Mouse (Mus musculus) liver, adult 2 months (tissue): ENCODE results near the gene Gpatch2. TPM values are rescaled to one million over a fixed set of nuclear protein-coding genes. Genes with fewer than 3 reads are reported as not detected.

Experiments used
- DNase-seq: peaks from one replicate; pipeline ENCODE4 v3.0.0-alpha.2; 2011; ENCODE audit warnings: low read depth, low spot score; ENCODE audit errors: extremely low read depth
- H3K27ac ChIP-seq: fragments of 200-500 bp; replicated peaks from 2 replicates; pipeline ENCODE4 v1.5.1; 2012; ENCODE audit warnings: low read depth, mild to moderate bottlenecking, control low read depth, inconsistent platforms, low read length; ENCODE audit not compliant: insufficient read depth
- H3K27me3 ChIP-seq: fragments of 200-500 bp; 2 replicates; pipeline ENCODE4 v1.6.1; 2012; ENCODE audit warnings: mild to moderate bottlenecking, moderate library complexity, low read length, inconsistent platforms; ENCODE audit not compliant: control insufficient read depth, insufficient read depth
- H3K36me3 ChIP-seq: fragments of 200-500 bp; 2 replicates; pipeline ENCODE4 v1.6.1; 2012; ENCODE audit warnings: low read length, inconsistent platforms; ENCODE audit not compliant: control insufficient read depth, insufficient read depth
- H3K4me1 ChIP-seq: fragments of 200-500 bp; 2 replicates; pipeline ENCODE4 v1.6.1; 2011; ENCODE audit warnings: low read length; ENCODE audit not compliant: control insufficient read depth, insufficient read depth
- H3K4me3 ChIP-seq: fragments of 200-500 bp; 2 replicates; pipeline ENCODE4 v1.5.1; 2011; ENCODE audit warnings: low read depth, mild to moderate bottlenecking, control low read depth, low read length, moderate library complexity; ENCODE audit not compliant: insufficient read depth
- H3K79me2 ChIP-seq: fragments of 200-500 bp; 2 replicates; pipeline ENCODE4 v1.6.1; 2012; ENCODE audit warnings: inconsistent platforms, mild to moderate bottlenecking, low read length, moderate library complexity; ENCODE audit not compliant: control insufficient read depth, insufficient read depth
- H3K9ac ChIP-seq: fragments of 200-500 bp; 2 replicates; pipeline ENCODE4 v1.6.1; 2012; ENCODE audit warnings: low read depth, mild to moderate bottlenecking, control low read depth, inconsistent platforms, low read length
- CTCF ChIP-seq: fragments of 200-500 bp; IDR thresholded peaks from 2 replicates; pipeline ENCODE4 v1.5.1; 2011; ENCODE audit warnings: low read depth, low read length, control low read depth
- POLR2A ChIP-seq: fragments of 200-500 bp; IDR thresholded peaks from 2 replicates; pipeline ENCODE4 v1.6.1; 2011; ENCODE audit warnings: low read length, control low read depth; ENCODE audit not compliant: insufficient read depth; ENCODE audit errors: extremely low read depth
- WGBS: fragments of 180-500 bp; shearing (Covaris S2); methylation state at CpG from one replicate; pipeline ENCODE4 v1.1.7; 2018; 5-methylcytosine and 5-hydroxymethylcytosine counted together
- polyA plus RNA-seq: library from polyadenylated mRNA; depleted of rRNA; stranded (reverse); fragments of >200 nt; gene quantifications from 2 replicates; pipeline ENCODE4 v1.2.3, GENCODE M21; 2012
- total RNA-seq: library from RNA; depleted of rRNA; stranded (reverse); fragments of >200 nt; gene quantifications from 2 replicates; pipeline ENCODE4 v1.2.3, GENCODE M21; 2014

Gene Gpatch2
- total and polyA plus RNA-seq, 2 experiments = 7.1 to 15.9 TPM

DNA sequence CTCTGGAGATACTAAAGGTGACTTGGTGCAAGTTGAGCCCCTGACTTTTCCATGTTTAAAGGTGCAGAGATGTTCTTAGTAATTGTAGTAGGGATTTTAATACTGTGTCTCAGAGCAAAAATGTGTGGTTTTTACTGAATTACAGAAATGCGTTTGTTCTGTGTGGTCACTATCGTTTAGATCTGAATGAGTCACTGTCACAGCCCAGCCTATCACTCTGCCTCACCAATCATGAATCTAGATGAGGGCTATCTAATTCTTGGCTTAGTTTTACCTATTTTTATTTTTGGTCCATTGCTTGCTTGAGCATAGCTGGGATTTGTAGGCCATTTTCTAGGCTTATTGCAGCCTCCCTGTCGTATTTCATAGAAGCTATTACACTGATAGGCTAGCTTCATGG, 19.9 kb downstream of the Gpatch2 start:
- TF ChIP-seq CTCF (no peak), POLR2A (no peak)
- Histone ChIP-seq H3K79me2 (no peaks in the 10 kb centered on the region; the same call in 1 of the 2 replicates), H3K4me3 (no peak overlapping the region), H3K4me1 (peaks cover 10% of the 10 kb centered on the region; the same call in 1 of the 2 replicates), H3K9ac (no peak overlapping the region), H3K27me3 (no peaks in the 10 kb centered on the region), H3K36me3 (peaks cover 20% of the 10 kb centered on the region), H3K27ac (no peak overlapping the region)
- DNase-seq = no peak
- 92% methylated on average over 3 of the region's 3 CpGs for WGBS

DNA sequence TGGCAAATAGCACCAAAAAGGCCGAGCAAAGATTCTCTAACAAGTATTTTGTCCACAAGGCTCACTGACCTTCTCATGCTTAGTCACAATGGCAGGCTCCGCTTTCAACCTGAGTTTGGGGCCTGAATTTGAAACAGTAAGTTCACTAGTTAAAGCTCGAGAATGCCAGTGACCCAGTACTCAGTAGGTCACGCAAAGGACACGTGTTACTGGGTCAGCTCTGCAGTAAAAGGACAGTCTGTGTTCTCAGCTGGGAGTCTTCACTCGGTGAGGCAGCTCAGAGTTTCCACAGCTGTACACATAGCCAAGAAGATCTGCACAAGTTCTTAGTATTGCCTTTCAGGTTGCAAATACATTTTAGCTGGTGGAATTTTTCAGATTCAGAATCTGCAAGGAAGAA, 21.0 kb downstream of the Gpatch2 start:
- Histone ChIP-seq H3K79me2 (no peaks in the 10 kb centered on the region; the same call in 1 of the 2 replicates), H3K27ac (no peak overlapping the region), H3K36me3 (peaks cover 12% of the 10 kb centered on the region), H3K9ac (no peak overlapping the region), H3K27me3 (no peaks in the 10 kb centered on the region), H3K4me3 (no peak overlapping the region), H3K4me1 (peaks cover 10% of the 10 kb centered on the region; the same call in 1 of the 2 replicates)
- WGBS = 52% methylated on average over 6 of the region's 6 CpGs
- TF ChIP-seq CTCF = no peak
- TF ChIP-seq POLR2A = no peak
- peak; percentile 86 for DNase-seq

DNA sequence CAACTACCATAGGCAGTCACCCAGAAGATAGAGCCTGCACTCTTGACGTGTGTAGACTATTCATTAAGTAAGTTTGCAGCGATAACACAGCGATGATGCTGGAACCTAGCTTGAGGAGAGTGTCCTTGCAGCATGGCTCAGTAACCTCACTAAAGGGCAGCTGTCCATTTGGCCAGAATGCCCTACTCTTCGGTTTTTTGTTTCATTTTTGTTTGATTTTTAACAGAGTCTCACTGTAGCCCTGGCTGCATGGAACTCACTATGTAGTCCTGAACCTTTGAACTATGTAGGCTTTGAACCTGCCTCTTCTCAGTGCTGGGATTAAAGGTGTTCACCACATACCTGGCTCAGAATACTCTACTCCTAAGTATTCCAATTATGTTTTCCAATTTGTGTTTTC, 22.8 kb downstream of the Gpatch2 start:
- TF ChIP-seq POLR2A (no peak), CTCF (no peak)
- H3K36me3 ChIP-seq = peaks cover 9% of the 10 kb centered on the region
- 25% methylated on average over 4 of the region's 4 CpGs for WGBS
- no peaks in the 10 kb centered on the region; the same call in 1 of the 2 replicates for H3K79me2 ChIP-seq
- no peaks in the 10 kb centered on the region for H3K27me3 ChIP-seq
- H3K4me1 ChIP-seq = peaks cover 12% of the 10 kb centered on the region; the same call in 1 of the 2 replicates
- no peak overlapping the region for H3K9ac ChIP-seq
- 0 out of 2 replicates have a peak overlapping the region, but pooled peaks have one; percentile 0 for H3K27ac ChIP-seq
- DNase-seq = peak; percentile 93
- no peak overlapping the region for H3K4me3 ChIP-seq

DNA sequence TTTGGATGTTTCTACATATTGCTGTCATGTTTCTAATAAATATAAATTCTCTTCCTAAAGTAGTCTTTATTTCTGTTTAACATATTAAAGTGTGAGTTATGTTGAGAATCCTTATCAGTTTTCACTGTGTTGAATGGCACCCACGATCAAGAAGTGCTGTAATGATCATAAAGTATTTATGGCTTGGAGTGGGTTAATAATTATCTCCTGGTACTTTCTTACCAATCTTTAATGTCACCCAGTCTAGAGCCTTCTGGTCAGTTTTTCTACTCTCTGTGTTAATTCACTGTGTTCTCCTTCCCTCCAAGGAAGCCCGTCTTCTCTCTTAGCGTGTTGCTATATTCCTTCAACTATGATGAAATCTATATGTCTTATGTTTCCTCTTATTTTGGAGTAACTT, 25.0 kb downstream of the Gpatch2 start:
- Histone ChIP-seq H3K4me3 (no peak overlapping the region), H3K79me2 (no peaks in the 10 kb centered on the region; the same call in 1 of the 2 replicates), H3K36me3 (peaks cover under 1% of the 10 kb centered on the region; the same call in 1 of the 2 replicates), H3K27me3 (no peaks in the 10 kb centered on the region), H3K9ac (no peak overlapping the region), H3K4me1 (peaks cover 21% of the 10 kb centered on the region), H3K27ac (no peak overlapping the region)
- 95% methylated on average over 3 of the region's 3 CpGs for WGBS
- DNase-seq = no peak
- TF ChIP-seq CTCF = no peak
- no peak for TF ChIP-seq POLR2A

- Histone ChIP-seq H3K27me3 (no peaks in the 10 kb centered on the region), H3K4me3 (no peak overlapping the region), H3K4me1 (peaks cover 18% of the 10 kb centered on the region), H3K27ac (no peak overlapping the region), H3K79me2 (no peaks in the 10 kb centered on the region), H3K36me3 (no peaks in the 10 kb centered on the region), H3K9ac (no peak overlapping the region)
- 36% methylated on average over 5 of the region's 5 CpGs for WGBS
- DNase-seq = peak; percentile 56
- TF ChIP-seq CTCF = peak; percentile 14; the same call in 1 of the 2 replicates
- no peak for TF ChIP-seq POLR2A
Observed at GRCm38 (mm10) chr1:187241329-187241728, 26.0 kb downstream of the Gpatch2 start.

DNA sequence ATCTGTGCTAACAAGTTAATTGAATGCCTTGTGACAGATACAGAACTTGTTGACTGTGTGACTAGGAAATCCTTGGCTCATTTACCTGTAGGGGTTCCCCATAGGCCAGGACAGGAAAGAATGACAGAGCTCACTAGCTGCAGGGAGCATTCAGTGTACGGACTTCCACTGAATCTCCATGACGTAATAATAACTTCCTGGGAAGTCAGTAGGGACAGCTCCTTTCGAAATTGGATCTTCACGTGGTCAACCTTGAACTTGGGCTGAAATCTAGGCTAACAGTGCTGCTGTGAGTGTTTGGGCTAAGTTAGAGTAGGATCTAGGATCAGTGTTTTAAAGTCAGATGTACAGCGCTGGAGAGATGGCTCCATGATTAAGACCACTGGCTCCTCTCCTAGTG, 29.4 kb downstream of the Gpatch2 start:
- H3K9ac ChIP-seq = no peak overlapping the region
- H3K4me1 ChIP-seq = peaks cover 11% of the 10 kb centered on the region
- DNase-seq = peak; percentile 83
- H3K79me2 ChIP-seq = no peaks in the 10 kb centered on the region
- no peaks in the 10 kb centered on the region for H3K27me3 ChIP-seq
- TF ChIP-seq CTCF (no peak), POLR2A (no peak)
- peaks cover 2% of the 10 kb centered on the region for H3K36me3 ChIP-seq
- peak overlapping the region; percentile 10; the same call in 1 of the 2 replicates for H3K27ac ChIP-seq
- WGBS = 34% methylated on average over 5 of the region's 5 CpGs
- no peak overlapping the region for H3K4me3 ChIP-seq
